Mouse (Mus musculus): ENCODE measurements around the gene Sypl2. TPM values are rescaled to one million over a fixed set of nuclear protein-coding genes. Genes with fewer than 3 reads are reported as not detected.
A peak's percentile ranks its signal among the peaks of the same experiment; 100 is the strongest.
"Not testable (repeated sequence)": the region's sequence is repeated elsewhere in the genome, so short reads cannot be mapped to it uniquely, and the experiment has no call there.

Sypl2 gene
- polyA plus RNA-seq, 1 experiment from 2014 or later: 3.1 TPM

- 84% methylated on average over 4 of the region's 4 CpGs for WGBS
These were observed 11.1 kb upstream of the Sypl2 start for GRCm38 (mm10) chr3:108237474-108238102.

GRCm38 (mm10) chr3:108231646-108232045 lies 5.2 kb upstream of the Sypl2 start:
- H3K27me3 ChIP-seq (ENCODE audit: control insufficient read depth, insufficient read depth, low read length): peaks cover 14% of the 10 kb centered on the region
- H3K4me1 ChIP-seq (ENCODE audit: control insufficient read depth in 2 of 2, insufficient read depth in 2 of 2, low read length in 2 of 2): peaks cover 2 to 4% of the 10 kb centered on the region in 2 experiments; a peak in 2 of 4 replicates
- ATAC-seq (ENCODE audit: insufficient number of reproducible peaks, insufficient read depth, low FRiP score, low read depth): no peak
- no peaks in the 10 kb centered on the region for H3K36me3 ChIP-seq (ENCODE audit: control insufficient read depth, insufficient read depth, low read length)
- no peaks in the 10 kb centered on the region for H3K9me3 ChIP-seq (ENCODE audit: control insufficient read depth, low read length)
- H3K27ac ChIP-seq (replicated peaks in 1 of 2; ENCODE audit: control insufficient read depth in 1 of 2, insufficient read depth in 1 of 2, low read depth in 2 of 2, low read length in 2 of 2): peak overlapping the region in 1 of 2 experiments; percentile 10; a peak in 1 of 4 replicates
- no peak overlapping the region; the same call in 1 of the 2 replicates for H3K9ac ChIP-seq (ENCODE audit: low read length)
- H3K4me3 ChIP-seq (ENCODE audit: control insufficient read depth in 1 of 2, insufficient read depth in 1 of 2, low read depth in 1 of 2, low read length in 2 of 2): no peak overlapping the region
- H3K4me2 ChIP-seq (ENCODE audit: low read length): no peak overlapping the region; the same call in 1 of the 2 replicates
- 63% methylated on average over 4 of the region's 4 CpGs for WGBS

More at GRCm38 (mm10) chr3:108237474-108238102, 11.1 kb upstream of the Sypl2 start:
- not testable (repeated sequence) for H3K27ac ChIP-seq (replicated peaks in 1 of 2; ENCODE audit: control insufficient read depth in 1 of 2, insufficient read depth in 1 of 2, low read depth in 2 of 2, low read length in 2 of 2); ATAC-seq (ENCODE audit: insufficient number of reproducible peaks, insufficient read depth, low FRiP score, low read depth); H3K4me3 ChIP-seq (ENCODE audit: control insufficient read depth in 1 of 2, insufficient read depth in 1 of 2, low read depth in 1 of 2, low read length in 2 of 2); H3K4me2 ChIP-seq (ENCODE audit: low read length); H3K9me3 ChIP-seq (ENCODE audit: control insufficient read depth, low read length); H3K9ac ChIP-seq (ENCODE audit: low read length); H3K27me3 ChIP-seq (ENCODE audit: control insufficient read depth, insufficient read depth, low read length); H3K36me3 ChIP-seq (ENCODE audit: control insufficient read depth, insufficient read depth, low read length); H3K4me1 ChIP-seq (ENCODE audit: control insufficient read depth in 2 of 2, insufficient read depth in 2 of 2, low read length in 2 of 2)

GRCm38 (mm10) chr3:108227521-108227920 lies 1.1 kb upstream of the Sypl2 start:
- no peak overlapping the region for H3K4me3 ChIP-seq (ENCODE audit: control insufficient read depth in 1 of 2, insufficient read depth in 1 of 2, low read depth in 1 of 2, low read length in 2 of 2)
- H3K9me3 ChIP-seq (ENCODE audit: control insufficient read depth, low read length): no peaks in the 10 kb centered on the region
- H3K4me2 ChIP-seq (ENCODE audit: low read length): peak overlapping the region; percentile 86; the same call in 1 of the 2 replicates
- peaks cover 4 to 11% of the 10 kb centered on the region in 2 experiments; a peak in 3 of 4 replicates for H3K4me1 ChIP-seq (ENCODE audit: control insufficient read depth in 2 of 2, insufficient read depth in 2 of 2, low read length in 2 of 2)
- 89% methylated on average over 2 of the region's 2 CpGs for WGBS
- peaks cover 49% of the 10 kb centered on the region for H3K27me3 ChIP-seq (ENCODE audit: control insufficient read depth, insufficient read depth, low read length)
- ATAC-seq (ENCODE audit: insufficient number of reproducible peaks, insufficient read depth, low FRiP score, low read depth): no peak
- H3K27ac ChIP-seq (replicated peaks in 1 of 2; ENCODE audit: control insufficient read depth in 1 of 2, insufficient read depth in 1 of 2, low read depth in 2 of 2, low read length in 2 of 2): no peak overlapping the region
- H3K9ac ChIP-seq (ENCODE audit: low read length): no peak overlapping the region
- no peaks in the 10 kb centered on the region for H3K36me3 ChIP-seq (ENCODE audit: control insufficient read depth, insufficient read depth, low read length)

- Histone ChIP-seq H3K4me3 (ENCODE audit: control insufficient read depth in 1 of 2, insufficient read depth in 1 of 2, low read depth in 1 of 2, low read length in 2 of 2) (peak overlapping the region; percentile 42 to 55), H3K4me1 (ENCODE audit: control insufficient read depth in 2 of 2, insufficient read depth in 2 of 2, low read length in 2 of 2) (peaks cover 2 to 11% of the 10 kb centered on the region in 2 experiments; a peak in 3 of 4 replicates), H3K27ac (replicated peaks in 1 of 2; ENCODE audit: control insufficient read depth in 1 of 2, insufficient read depth in 1 of 2, low read depth in 2 of 2, low read length in 2 of 2) (no peak overlapping the region), H3K36me3 (ENCODE audit: control insufficient read depth, insufficient read depth, low read length) (no peaks in the 10 kb centered on the region), H3K4me2 (ENCODE audit: low read length) (peak overlapping the region; percentile 86), H3K9ac (ENCODE audit: low read length) (peak overlapping the region; percentile 74), H3K9me3 (ENCODE audit: control insufficient read depth, low read length) (no peaks in the 10 kb centered on the region), H3K27me3 (ENCODE audit: control insufficient read depth, insufficient read depth, low read length) (peaks cover 63% of the 10 kb centered on the region)
- peak; percentile 47; the same call in 1 of the 2 replicates for ATAC-seq (ENCODE audit: insufficient number of reproducible peaks, insufficient read depth, low FRiP score, low read depth)
- 3% methylated on average over 62 of the region's 67 CpGs for WGBS
These were observed 514 bp downstream of the Sypl2 start for GRCm38 (mm10) chr3:108225711-108226557.

GRCm38 (mm10) chr3:108220661-108221060 lies 5.8 kb downstream of the Sypl2 start:
- no peaks in the 10 kb centered on the region for H3K36me3 ChIP-seq (ENCODE audit: control insufficient read depth, insufficient read depth, low read length)
- no peak for ATAC-seq (ENCODE audit: insufficient number of reproducible peaks, insufficient read depth, low FRiP score, low read depth)
- no peak overlapping the region for H3K27ac ChIP-seq (replicated peaks in 1 of 2; ENCODE audit: control insufficient read depth in 1 of 2, insufficient read depth in 1 of 2, low read depth in 2 of 2, low read length in 2 of 2)
- no peaks in the 10 kb centered on the region for H3K9me3 ChIP-seq (ENCODE audit: control insufficient read depth, low read length)
- H3K4me1 ChIP-seq (ENCODE audit: control insufficient read depth in 2 of 2, insufficient read depth in 2 of 2, low read length in 2 of 2): no peaks in the 10 kb centered on the region
- H3K4me3 ChIP-seq (ENCODE audit: control insufficient read depth in 1 of 2, insufficient read depth in 1 of 2, low read depth in 1 of 2, low read length in 2 of 2): no peak overlapping the region
- no peak overlapping the region for H3K4me2 ChIP-seq (ENCODE audit: low read length)
- H3K9ac ChIP-seq (ENCODE audit: low read length): no peak overlapping the region
- peaks cover 61% of the 10 kb centered on the region for H3K27me3 ChIP-seq (ENCODE audit: control insufficient read depth, insufficient read depth, low read length)
- 75% methylated on average over 3 of the region's 3 CpGs for WGBS

GRCm38 (mm10) chr3:108214734-108215133 lies 11.7 kb downstream of the Sypl2 start:
- H3K4me1 ChIP-seq (ENCODE audit: control insufficient read depth in 2 of 2, insufficient read depth in 2 of 2, low read length in 2 of 2): peaks cover 2 to 3% of the 10 kb centered on the region in 2 experiments; a peak in 3 of 4 replicates
- ATAC-seq (ENCODE audit: insufficient number of reproducible peaks, insufficient read depth, low FRiP score, low read depth): no peak
- WGBS: 11% methylated on average over 5 of the region's 5 CpGs
- no peak overlapping the region for H3K9ac ChIP-seq (ENCODE audit: low read length)
- no peaks in the 10 kb centered on the region for H3K9me3 ChIP-seq (ENCODE audit: control insufficient read depth, low read length)
- no peak overlapping the region for H3K4me3 ChIP-seq (ENCODE audit: control insufficient read depth in 1 of 2, insufficient read depth in 1 of 2, low read depth in 1 of 2, low read length in 2 of 2)
- no peaks in the 10 kb centered on the region for H3K36me3 ChIP-seq (ENCODE audit: control insufficient read depth, insufficient read depth, low read length)
- no peak overlapping the region for H3K4me2 ChIP-seq (ENCODE audit: low read length)
- H3K27ac ChIP-seq (replicated peaks in 1 of 2; ENCODE audit: control insufficient read depth in 1 of 2, insufficient read depth in 1 of 2, low read depth in 2 of 2, low read length in 2 of 2): no peak overlapping the region
- peaks cover 17% of the 10 kb centered on the region; the same call in 1 of the 2 replicates for H3K27me3 ChIP-seq (ENCODE audit: control insufficient read depth, insufficient read depth, low read length)

- Histone ChIP-seq H3K27ac (replicated peaks in 1 of 2; ENCODE audit: control insufficient read depth in 1 of 2, insufficient read depth in 1 of 2, low read depth in 2 of 2, low read length in 2 of 2) (no peak overlapping the region), H3K4me2 (ENCODE audit: low read length) (no peak overlapping the region), H3K4me1 (ENCODE audit: control insufficient read depth in 2 of 2, insufficient read depth in 2 of 2, low read length in 2 of 2) (peaks cover 9 to 13% of the 10 kb centered on the region in 2 experiments), H3K4me3 (ENCODE audit: control insufficient read depth in 1 of 2, insufficient read depth in 1 of 2, low read depth in 1 of 2, low read length in 2 of 2) (no peak overlapping the region), H3K27me3 (ENCODE audit: control insufficient read depth, insufficient read depth, low read length) (0 out of 2 replicates have a peak, but pooled peaks cover 7% of the 10 kb centered on the region), H3K9me3 (ENCODE audit: control insufficient read depth, low read length) (no peaks in the 10 kb centered on the region), H3K36me3 (ENCODE audit: control insufficient read depth, insufficient read depth, low read length) (0 out of 2 replicates have a peak, but pooled peaks cover 4% of the 10 kb centered on the region), H3K9ac (ENCODE audit: low read length) (no peak overlapping the region)
- no peak for ATAC-seq (ENCODE audit: insufficient number of reproducible peaks, insufficient read depth, low FRiP score, low read depth)
- 85% methylated on average over 8 of the region's 8 CpGs for WGBS
These were observed 14.0 kb downstream of the Sypl2 start for GRCm38 (mm10) chr3:108212406-108212805.

Data from heart, embryonic 14.5 days (tissue).